Mouse (Mus musculus) frontal cortex, postnatal 25 days (tissue): ENCODE data around the gene Brinp3.
"Not testable (repeated sequence)": the region's sequence is repeated elsewhere in the genome, so short reads cannot be mapped to it uniquely, and the experiment has no call there.

Experiments used
- DNase-seq, 2 experiments: peaks; one replicate each; pipeline ENCODE4 v3.0.0; 2022; ENCODE audit warnings: low spot score in 2 of 2

Gene Brinp3

GRCm38 (mm10) chr1:146494681-146495331, at the start of gene Brinp3:
Gene Brinp3, plus strand, starts transcription at chr1:146494760.
- DNase-seq: peak in 1 of 2 experiments; percentile 27

- no peak for DNase-seq
These were observed 339 bp upstream of the Brinp3 start for GRCm38 (mm10) chr1:146494221-146494620.

GRCm38 (mm10) chr1:146495386-146495785, 826 bp downstream of the Brinp3 start:
- no peak for DNase-seq

- peak; percentile 31 to 38 for DNase-seq
These were observed 3.0 kb downstream of the Brinp3 start for GRCm38 (mm10) chr1:146497381-146498081.

GRCm38 (mm10) chr1:146498085-146498779, 3.7 kb downstream of the Brinp3 start:
- DNase-seq: peak; percentile 22 to 28

GRCm38 (mm10) chr1:146498780-146499114, 4.2 kb downstream of the Brinp3 start:
- no peak for DNase-seq

GRCm38 (mm10) chr1:146515377-146515776, 20.8 kb downstream of the Brinp3 start:
- no peak for DNase-seq

- DNase-seq: no peak
These were observed 29.4 kb downstream of the Brinp3 start for GRCm38 (mm10) chr1:146523727-146524573.

DNA sequence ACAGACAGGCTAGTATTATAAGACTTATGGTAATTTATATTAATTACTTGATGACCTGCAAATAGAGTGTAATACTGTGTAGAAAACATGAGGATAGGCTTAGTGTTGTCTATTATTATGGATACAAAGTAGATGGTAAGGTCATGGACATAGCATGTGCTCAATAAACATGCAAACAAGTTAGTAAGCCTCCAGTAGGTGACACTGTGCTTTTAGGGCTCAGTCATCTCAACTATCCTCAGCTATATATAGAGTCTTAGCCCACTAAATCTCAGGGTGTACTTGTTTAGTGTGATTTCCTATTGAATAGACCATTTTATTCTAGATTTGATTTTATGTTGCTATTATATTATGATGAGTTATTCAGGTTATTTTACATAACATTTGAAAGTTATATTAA, 34.0 kb downstream of the Brinp3 start:
- DNase-seq: no peak

- DNase-seq: no peak
These were observed 52.4 kb downstream of the Brinp3 start for GRCm38 (mm10) chr1:146546847-146547428.

DNA sequence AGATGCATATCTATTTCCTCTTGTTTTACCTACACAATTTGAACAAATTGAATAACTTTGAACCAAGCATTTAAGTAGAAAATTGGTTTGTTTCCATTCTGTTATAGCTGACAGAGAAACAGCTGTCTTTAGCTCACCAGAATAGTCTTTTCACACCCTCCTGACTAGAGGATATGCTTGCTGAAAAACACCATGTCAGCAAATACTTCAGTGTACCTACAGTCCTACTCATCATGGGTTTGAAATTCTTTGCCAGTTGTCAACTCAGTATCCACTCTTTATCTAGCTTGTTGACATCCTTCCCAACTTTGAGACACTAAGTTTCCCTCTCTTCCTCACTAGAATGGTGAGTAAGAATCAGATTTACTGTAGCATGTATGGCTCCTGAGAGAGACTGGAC, 62.4 kb downstream of the Brinp3 start:
- DNase-seq: no peak

DNA sequence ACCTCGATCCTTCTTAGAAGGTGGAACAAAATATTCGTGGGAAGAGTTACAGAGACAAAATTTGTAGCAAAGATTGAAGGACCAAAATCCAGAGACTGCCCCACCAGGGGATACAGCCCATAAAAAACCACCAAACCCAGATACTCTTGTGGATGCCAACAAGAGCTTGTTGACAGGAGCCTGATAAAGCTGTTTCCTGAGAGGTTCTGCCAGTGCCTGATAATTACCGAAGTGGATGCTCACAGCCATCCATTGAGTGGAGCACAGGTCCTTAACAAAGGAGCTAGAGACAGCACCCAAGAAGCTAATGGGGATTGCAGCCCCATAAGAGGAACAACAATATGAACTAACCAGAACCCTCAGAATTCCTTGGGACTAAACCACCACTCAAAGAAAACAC, 67.6 kb downstream of the Brinp3 start:
- DNase-seq: no peak

GRCm38 (mm10) chr1:146584181-146584580, 89.6 kb downstream of the Brinp3 start:
- no peak for DNase-seq

DNA sequence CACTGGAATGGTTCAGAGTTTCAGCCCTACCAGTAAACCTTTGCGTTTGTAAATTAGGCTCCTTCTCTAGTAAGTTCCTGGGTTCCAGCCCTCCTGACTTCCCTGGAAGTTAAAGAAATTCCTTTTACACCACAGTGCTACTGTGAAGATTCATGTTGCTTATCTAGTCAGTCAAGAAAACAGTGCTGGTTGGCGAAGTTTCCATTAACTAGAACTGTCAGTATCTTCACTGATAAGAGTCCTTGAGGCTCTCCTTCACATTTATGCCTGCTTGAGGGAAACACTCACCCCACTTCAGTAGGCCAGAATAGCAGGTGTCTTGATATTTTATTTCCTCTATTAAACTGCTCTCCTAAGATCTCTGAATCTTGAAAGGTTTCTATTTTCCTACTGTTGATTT, 138.3 kb downstream of the Brinp3 start:
- no peak for DNase-seq

DNA sequence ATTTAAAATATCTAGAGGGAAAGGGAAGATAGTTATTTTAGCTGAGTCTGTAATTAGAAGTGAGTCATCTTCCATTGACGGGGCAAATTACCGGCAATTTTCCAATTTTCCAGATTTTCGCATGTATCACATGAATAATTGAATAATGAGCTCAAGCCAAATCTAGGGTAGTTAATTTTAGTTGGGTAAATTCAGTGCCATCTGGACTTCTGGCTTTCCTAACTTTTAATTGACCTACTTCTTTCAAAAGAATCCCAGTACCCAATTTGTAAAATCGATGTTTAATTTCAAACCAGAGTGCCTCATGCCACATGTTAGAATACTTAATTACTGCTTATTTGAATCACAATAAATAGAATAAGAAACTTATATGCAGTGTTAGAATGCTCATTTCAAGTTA, 162.7 kb downstream of the Brinp3 start:
- DNase-seq: no peak

DNA sequence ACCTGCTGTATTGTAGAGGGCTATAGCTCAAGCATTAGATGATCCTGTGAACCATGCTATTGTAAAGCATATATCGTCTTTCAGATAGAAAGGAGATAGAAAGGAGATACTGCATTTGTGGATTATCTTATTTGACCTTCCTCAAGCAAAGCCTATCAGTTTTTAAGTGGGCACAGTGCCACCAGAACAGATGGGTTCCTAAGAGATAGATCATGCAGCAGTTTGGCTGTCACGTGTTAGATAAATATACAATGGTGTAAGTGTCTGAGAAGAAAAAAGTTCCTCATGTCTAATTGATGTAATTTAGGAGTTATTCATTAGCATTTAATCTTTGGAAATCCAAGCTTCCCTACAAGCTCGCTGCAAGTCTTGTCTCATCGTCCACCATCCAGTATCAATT, 206.2 kb downstream of the Brinp3 start:
- no peak for DNase-seq

DNA sequence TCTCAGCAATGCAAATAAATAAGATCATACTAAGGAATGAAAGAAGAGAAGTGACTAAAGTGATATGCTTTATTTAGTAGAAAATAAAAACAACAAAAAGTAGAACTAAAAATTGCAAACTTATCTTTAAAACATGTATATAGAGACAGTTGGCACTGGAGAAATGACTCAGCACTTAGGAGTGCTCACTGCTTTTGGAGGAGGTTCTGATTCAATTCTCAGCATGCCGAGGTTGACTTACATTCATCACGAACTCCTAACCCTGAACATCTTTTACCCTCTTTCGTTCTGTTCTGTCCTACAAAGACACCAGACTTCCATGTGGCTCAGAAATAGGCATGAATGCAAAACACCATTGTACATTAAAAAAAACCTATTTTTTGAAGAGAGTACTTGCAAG, 225.0 kb downstream of the Brinp3 start:
- no peak for DNase-seq

- not testable (repeated sequence) for DNase-seq
These were observed 230.4 kb downstream of the Brinp3 start for GRCm38 (mm10) chr1:146724784-146725513.

GRCm38 (mm10) chr1:146751066-146751465, 256.5 kb downstream of the Brinp3 start:
- no peak for DNase-seq

DNA sequence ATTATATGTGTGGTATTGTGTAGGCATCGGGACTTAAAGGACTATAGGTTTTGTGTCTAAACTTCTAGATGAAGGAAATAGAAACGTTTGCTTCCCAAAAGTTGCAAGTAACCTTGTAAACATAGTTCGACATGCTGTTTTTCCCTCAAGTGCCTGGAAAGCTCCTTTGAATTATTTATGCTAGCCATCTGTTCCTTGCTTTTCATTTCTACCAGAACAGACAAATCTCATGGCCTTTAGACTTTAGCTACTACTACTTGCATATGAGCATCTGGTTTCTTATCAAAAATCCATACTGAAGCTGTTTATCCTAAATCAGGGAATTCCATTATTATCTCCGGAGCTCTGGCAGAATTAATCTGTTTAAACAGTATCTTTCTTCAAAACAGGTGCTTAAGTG, 288.7 kb downstream of the Brinp3 start:
- DNase-seq: no peak

- DNase-seq: no peak
These were observed 292.7 kb downstream of the Brinp3 start for GRCm38 (mm10) chr1:146787236-146787635.
